Mouse (Mus musculus): ENCODE data around the gene Peak1.

- no peak for TF ChIP-seq CTCF (conservative IDR thresholded peaks at IDR 0.05 in 1 of 2, IDR thresholded peaks at IDR 0.05 in 1 of 2; ENCODE audit: low read depth in 2 of 2, low read length in 2 of 2)
- TF ChIP-seq HCFC1 (IDR thresholded peaks at IDR 0.05; ENCODE audit: low read depth, low read length), result no peak
- no peak for TF ChIP-seq TBP (conservative IDR thresholded peaks at IDR 0.05; ENCODE audit: low read depth, low read length)
- TF ChIP-seq MYC (IDR thresholded peaks at IDR 0.05; ENCODE audit: low read depth, low read length), result no peak
- no peak for TF ChIP-seq IRF4 (IDR thresholded peaks at IDR 0.05; ENCODE audit: low read depth, low read length)
- TF ChIP-seq SMC3 (IDR thresholded peaks at IDR 0.05; ENCODE audit: low read depth, low read length), result no peak
- TF ChIP-seq USF1 (IDR thresholded peaks at IDR 0.05; ENCODE audit: low read depth, low read length), result no peak
- TF ChIP-seq GABPA (IDR thresholded peaks at IDR 0.05; ENCODE audit: insufficient replicate concordance, low read depth, low read length), result no peak
- TF ChIP-seq RCOR1 (conservative IDR thresholded peaks at IDR 0.05; ENCODE audit: low read depth, low read length), result no peak
- TF ChIP-seq POLR2A (IDR thresholded peaks at IDR 0.05; ENCODE audit: low read depth, low read length), result no peak
Observed at GRCm38 (mm10) chr9:56151745-56152481, 266.0 kb downstream of the Peak1 start.

Measured in CH12.LX (cell line).